Mouse (Mus musculus) neural tube, embryonic 15.5 days (tissue): ENCODE data around the gene Snx3. TPM values are rescaled to one million over a fixed set of nuclear protein-coding genes. Genes with fewer than 3 reads are reported as not detected.
A peak's percentile ranks its signal among the peaks of the same experiment; 100 is the strongest.

ENCODE experiments used
- ATAC-seq: fragments of 200-750 bp; cut with Nextera tagmentation; 2 replicates; pipeline ENCODE4 v1.8.0; 2017; ENCODE audit warnings: mild to moderate bottlenecking, moderate TSS enrichment, moderate library complexity; ENCODE audit not compliant: low FRiP score
- H3K27ac ChIP-seq: fragments of 300-500 bp; sonication (generic); replicated peaks from 2 replicates; pipeline ENCODE4 v1.5.1; 2015; ENCODE audit warnings: mild to moderate bottlenecking, inconsistent platforms
- H3K27me3 ChIP-seq: fragments of 300-500 bp; sonication (generic); replicated peaks from 2 replicates; pipeline ENCODE4 v1.6.1; 2015; ENCODE audit warnings: inconsistent platforms
- H3K36me3 ChIP-seq: fragments of 300-500 bp; sonication (generic); 2 replicates; pipeline ENCODE4 v1.6.1; 2015; ENCODE audit warnings: inconsistent platforms
- H3K4me1 ChIP-seq: fragments of 300-500 bp; sonication (generic); 2 replicates; pipeline ENCODE4 v1.6.1; 2015; ENCODE audit warnings: inconsistent platforms
- H3K4me2 ChIP-seq: fragments of 300-500 bp; sonication (generic); 2 replicates; pipeline ENCODE4 v1.6.1; 2015; ENCODE audit warnings: inconsistent platforms, mild to moderate bottlenecking, moderate library complexity
- H3K4me3 ChIP-seq: fragments of 300-500 bp; sonication (generic); replicated peaks from 2 replicates; pipeline ENCODE4 v1.5.1; 2015; ENCODE audit warnings: mild to moderate bottlenecking, inconsistent platforms
- H3K9ac ChIP-seq: fragments of 300-500 bp; sonication (generic); replicated peaks from 2 replicates; pipeline ENCODE4 v1.6.1; 2015; ENCODE audit warnings: mild to moderate bottlenecking, inconsistent platforms
- H3K9me3 ChIP-seq: fragments of 300-500 bp; sonication (generic); replicated peaks from 2 replicates; pipeline ENCODE4 v1.6.1; 2016; ENCODE audit warnings: inconsistent platforms
- WGBS: fragments of 180-500 bp; shearing (Covaris S2); methylation state at CpG from one replicate; pipeline ENCODE4 v1.1.7; 2015; ENCODE audit warnings: mixed read lengths; 5-methylcytosine and 5-hydroxymethylcytosine counted together
- polyA plus RNA-seq: library from polyadenylated mRNA; unstranded; fragments of >200 nt; fragmentation: Nextera tagmentation; extraction: Ambion mirVana; gene quantifications from 2 replicates; pipeline ENCODE4 v1.2.1, GENCODE M21; 2015

The Snx3 gene
- polyA plus RNA-seq, 1 experiment from 2014 or later = 346 TPM

- no peak overlapping the region for H3K9ac ChIP-seq
- no peak overlapping the region for H3K27ac ChIP-seq
- H3K27me3 ChIP-seq = no peaks in the 10 kb centered on the region
- peaks cover 7% of the 10 kb centered on the region for H3K4me1 ChIP-seq
- WGBS = 74% methylated on average over 4 of the region's 4 CpGs
- ATAC-seq = no peak
- no peak overlapping the region for H3K4me3 ChIP-seq
- no peaks in the 10 kb centered on the region for H3K36me3 ChIP-seq
- no peaks in the 10 kb centered on the region for H3K9me3 ChIP-seq
- H3K4me2 ChIP-seq = no peak overlapping the region
Observed at GRCm38 (mm10) chr10:42480719-42481118, 21.1 kb upstream of the Snx3 start.

GRCm38 (mm10) chr10:42488606-42489296 is 13.1 kb upstream of the Snx3 start:
- H3K27ac ChIP-seq = no peak overlapping the region
- no peaks in the 10 kb centered on the region for H3K27me3 ChIP-seq
- 33% methylated on average over 8 of the region's 8 CpGs for WGBS
- H3K36me3 ChIP-seq = no peaks in the 10 kb centered on the region
- H3K9ac ChIP-seq = no peak overlapping the region
- H3K4me2 ChIP-seq = no peak overlapping the region
- H3K4me1 ChIP-seq = no peaks in the 10 kb centered on the region
- no peak overlapping the region for H3K4me3 ChIP-seq
- no peaks in the 10 kb centered on the region for H3K9me3 ChIP-seq
- no peak for ATAC-seq

GRCm38 (mm10) chr10:42491158-42491557 is 10.7 kb upstream of the Snx3 start:
- H3K4me1 ChIP-seq = no peaks in the 10 kb centered on the region
- H3K27ac ChIP-seq = no peak overlapping the region
- no peak overlapping the region for H3K9ac ChIP-seq
- ATAC-seq = no peak
- 60% methylated on average over 1 of the region's 1 CpGs for WGBS
- no peaks in the 10 kb centered on the region for H3K27me3 ChIP-seq
- no peak overlapping the region for H3K4me3 ChIP-seq
- H3K9me3 ChIP-seq = no peaks in the 10 kb centered on the region
- no peak overlapping the region for H3K4me2 ChIP-seq
- no peaks in the 10 kb centered on the region for H3K36me3 ChIP-seq

GRCm38 (mm10) chr10:42492027-42492771 is 9.6 kb upstream of the Snx3 start:
- Histone ChIP-seq H3K4me1 (no peaks in the 10 kb centered on the region), H3K4me2 (no peak overlapping the region), H3K9me3 (no peaks in the 10 kb centered on the region), H3K4me3 (no peak overlapping the region), H3K27ac (no peak overlapping the region), H3K9ac (no peak overlapping the region), H3K36me3 (no peaks in the 10 kb centered on the region), H3K27me3 (no peaks in the 10 kb centered on the region)
- 75% methylated on average over 10 of the region's 10 CpGs for WGBS
- ATAC-seq = no peak

GRCm38 (mm10) chr10:42493000-42493399 is 8.8 kb upstream of the Snx3 start:
- H3K36me3 ChIP-seq = no peaks in the 10 kb centered on the region
- no peak for ATAC-seq
- H3K27me3 ChIP-seq = no peaks in the 10 kb centered on the region
- H3K9me3 ChIP-seq = no peaks in the 10 kb centered on the region
- no peak overlapping the region for H3K9ac ChIP-seq
- H3K4me3 ChIP-seq = no peak overlapping the region
- 77% methylated on average over 4 of the region's 4 CpGs for WGBS
- no peaks in the 10 kb centered on the region for H3K4me1 ChIP-seq
- H3K4me2 ChIP-seq = no peak overlapping the region
- H3K27ac ChIP-seq = no peak overlapping the region

- WGBS = 98% methylated on average over 8 of the region's 8 CpGs
- H3K36me3 ChIP-seq = no peaks in the 10 kb centered on the region
- no peak for ATAC-seq
- H3K4me2 ChIP-seq = no peak overlapping the region
- no peaks in the 10 kb centered on the region for H3K9me3 ChIP-seq
- H3K27ac ChIP-seq = peak overlapping the region; percentile 97
- H3K4me3 ChIP-seq = no peak overlapping the region
- H3K27me3 ChIP-seq = no peaks in the 10 kb centered on the region
- H3K9ac ChIP-seq = no peak overlapping the region
- H3K4me1 ChIP-seq = peaks cover 14% of the 10 kb centered on the region
Observed at GRCm38 (mm10) chr10:42500611-42501010, 1.2 kb upstream of the Snx3 start.

- no peaks in the 10 kb centered on the region for H3K9me3 ChIP-seq
- peak overlapping the region; percentile 93 for H3K4me3 ChIP-seq
- no peaks in the 10 kb centered on the region for H3K36me3 ChIP-seq
- peaks cover 14% of the 10 kb centered on the region for H3K4me1 ChIP-seq
- no peak for ATAC-seq
- H3K27me3 ChIP-seq = no peaks in the 10 kb centered on the region
- peak overlapping the region; percentile 97 for H3K27ac ChIP-seq
- peak overlapping the region; percentile 70 for H3K4me2 ChIP-seq
- WGBS = 89% methylated on average over 5 of the region's 5 CpGs
- no peak overlapping the region for H3K9ac ChIP-seq
Observed at GRCm38 (mm10) chr10:42501161-42501560, 669 bp upstream of the Snx3 start.

GRCm38 (mm10) chr10:42502349-42503111 is 700 bp downstream of the Snx3 start:
- Histone ChIP-seq H3K9me3 (no peaks in the 10 kb centered on the region), H3K27me3 (no peaks in the 10 kb centered on the region), H3K36me3 (no peaks in the 10 kb centered on the region), H3K4me2 (peak overlapping the region; percentile 70), H3K9ac (peak overlapping the region; percentile 93), H3K27ac (peak overlapping the region; percentile 97), H3K4me1 (peaks cover 14% of the 10 kb centered on the region), H3K4me3 (peak overlapping the region; percentile 93)
- ATAC-seq = peak; percentile 56
- WGBS = under 1% methylated on average over 53 of the region's 55 CpGs

GRCm38 (mm10) chr10:42504096-42504710 is 2.4 kb downstream of the Snx3 start:
- Histone ChIP-seq H3K9me3 (no peaks in the 10 kb centered on the region), H3K9ac (no peak overlapping the region), H3K36me3 (0 out of 2 replicates have a peak, but pooled peaks cover 6% of the 10 kb centered on the region), H3K4me1 (peaks cover 14% of the 10 kb centered on the region), H3K27me3 (no peaks in the 10 kb centered on the region), H3K4me2 (no peak overlapping the region; the same call in 1 of the 2 replicates), H3K4me3 (no peak overlapping the region), H3K27ac (no peak overlapping the region)
- 91% methylated on average over 10 of the region's 10 CpGs for WGBS
- no peak for ATAC-seq

GRCm38 (mm10) chr10:42510141-42510540 is 8.3 kb downstream of the Snx3 start:
- Histone ChIP-seq H3K4me2 (no peak overlapping the region), H3K27ac (no peak overlapping the region), H3K4me3 (no peak overlapping the region), H3K36me3 (0 out of 2 replicates have a peak, but pooled peaks cover 6% of the 10 kb centered on the region), H3K9me3 (no peaks in the 10 kb centered on the region), H3K4me1 (no peaks in the 10 kb centered on the region; the same call in 1 of the 2 replicates), H3K9ac (no peak overlapping the region), H3K27me3 (no peaks in the 10 kb centered on the region)
- no peak for ATAC-seq
- 89% methylated on average over 6 of the region's 6 CpGs for WGBS
